Mouse (Mus musculus): ENCODE results near the gene Srsf3.

DNA sequence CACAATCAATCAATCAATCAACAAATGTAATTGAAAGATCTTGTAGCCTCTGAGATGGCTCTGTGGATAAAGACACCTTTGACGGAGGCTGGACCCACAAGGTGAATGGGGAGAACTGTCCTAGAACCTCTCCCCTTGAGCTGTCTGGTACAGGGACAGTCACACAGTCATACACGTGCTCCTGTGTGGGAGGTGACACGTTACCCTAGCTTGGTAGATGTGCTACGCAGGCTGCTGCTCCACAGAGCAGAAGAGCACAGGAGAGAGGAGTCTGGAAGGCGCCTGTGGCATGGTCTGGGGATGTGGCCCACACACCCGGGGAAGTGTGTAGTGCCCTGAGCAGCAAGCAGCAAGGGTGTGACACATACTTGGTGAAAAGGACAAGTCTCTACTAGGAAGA lies 22.0 kb downstream of the Srsf3 start:
- TF ChIP-seq POLR2A (IDR thresholded peaks at IDR 0.05; ENCODE audit: extremely low read depth, insufficient read depth, low read length) = no peak
- TF ChIP-seq CTCF (IDR thresholded peaks at IDR 0.05; ENCODE audit: extremely low read depth, insufficient read depth, low read length) = no peak

Measured in cortical plate, adult 2 months (tissue).